Mouse (Mus musculus) midbrain, embryonic 14.5 days (tissue): ENCODE results near the gene Tmem176b. TPM values are rescaled to one million over a fixed set of nuclear protein-coding genes. Genes with fewer than 3 reads are reported as not detected.

Source experiments
- ATAC-seq: fragments of 200-750 bp; cut with Nextera tagmentation; 2 replicates; pipeline ENCODE4 v1.8.0; 2017; ENCODE audit warnings: moderate number of reproducible peaks, moderate library complexity; ENCODE audit not compliant: low FRiP score, low TSS enrichment
- DNase-seq: peaks from one replicate; pipeline ENCODE4 v3.0.0-alpha.2; 2015
- H3K27ac ChIP-seq: fragments of 300-500 bp; sonication (generic); replicated peaks from 2 replicates; pipeline ENCODE4 v1.5.1; 2014; ENCODE audit warnings: mild to moderate bottlenecking, low read depth, low read length, moderate library complexity
- H3K27me3 ChIP-seq: fragments of 300-500 bp; sonication (generic); 2 replicates; pipeline ENCODE4 v1.6.1; 2014; ENCODE audit warnings: low read length, control low read depth, mixed read lengths; ENCODE audit not compliant: control insufficient read depth, insufficient read depth
- H3K36me3 ChIP-seq: fragments of 300-500 bp; sonication (generic); 2 replicates; pipeline ENCODE4 v1.6.1; 2014; ENCODE audit warnings: low read length, control low read depth; ENCODE audit not compliant: control insufficient read depth, insufficient read depth
- H3K4me1 ChIP-seq: fragments of 300-500 bp; sonication (generic); 2 replicates; pipeline ENCODE4 v1.6.1; 2014; ENCODE audit warnings: mild to moderate bottlenecking, antibody characterized with exemption, low read length, control low read depth; ENCODE audit not compliant: control insufficient read depth, insufficient read depth
- H3K4me2 ChIP-seq: fragments of 300-500 bp; sonication (generic); 2 replicates; pipeline ENCODE4 v1.6.1; 2014; ENCODE audit warnings: mild to moderate bottlenecking, low read length, moderate library complexity
- H3K4me3 ChIP-seq: fragments of 300-500 bp; sonication (generic); replicated peaks from 2 replicates; pipeline ENCODE4 v1.5.1; 2014; ENCODE audit warnings: low read depth, low read length
- H3K9ac ChIP-seq: fragments of 300-500 bp; sonication (generic); replicated peaks from 2 replicates; pipeline ENCODE4 v1.6.1; 2014; ENCODE audit warnings: mild to moderate bottlenecking, low read length, moderate library complexity
- H3K9me3 ChIP-seq: fragments of 300-500 bp; sonication (generic); 2 replicates; pipeline ENCODE4 v1.6.1; 2016; ENCODE audit warnings: low read length, control low read depth, mixed read lengths; ENCODE audit not compliant: control insufficient read depth
- WGBS: fragments of 180-500 bp; shearing (Covaris S2); extraction: QIAGEN DNeasy Blood & Tissue Kit; methylation state at CpG from one replicate; pipeline ENCODE4 v1.1.7; 2014; 5-methylcytosine and 5-hydroxymethylcytosine counted together
- polyA plus RNA-seq: library from polyadenylated mRNA; unstranded; fragments of >200 nt; fragmentation: Nextera tagmentation; extraction: Ambion mirVana; gene quantifications from 2 replicates; pipeline ENCODE4 v1.2.1, GENCODE M21; 2014

Gene Tmem176b
- polyA plus RNA-seq, 1 experiment from 2014 or later: 96.7 TPM

- no peak for DNase-seq
- no peak overlapping the region for H3K4me3 ChIP-seq
These were observed 5.2 kb downstream of the Tmem176b start for GRCm38 (mm10) chr6:48836146-48836545.

GRCm38 (mm10) chr6:48835241-48835640 is 6.1 kb downstream of the Tmem176b start:
- Histone ChIP-seq H3K4me3 (no peak overlapping the region), H3K4me1 (peaks cover 17% of the 10 kb centered on the region), H3K27ac (no peak overlapping the region), H3K9me3 (no peaks in the 10 kb centered on the region), H3K4me2 (no peak overlapping the region), H3K36me3 (peaks cover 16% of the 10 kb centered on the region), H3K9ac (no peak overlapping the region), H3K27me3 (no peaks in the 10 kb centered on the region)
- ATAC-seq (no peak), DNase-seq (no peak)
- 86% methylated on average over 5 of the region's 5 CpGs for WGBS

More at GRCm38 (mm10) chr6:48836146-48836545, 5.2 kb downstream of the Tmem176b start:
- Histone ChIP-seq H3K27me3 (no peaks in the 10 kb centered on the region), H3K9me3 (no peaks in the 10 kb centered on the region), H3K9ac (no peak overlapping the region), H3K36me3 (peaks cover 16% of the 10 kb centered on the region), H3K4me1 (peaks cover 26% of the 10 kb centered on the region), H3K4me2 (no peak overlapping the region), H3K27ac (no peak overlapping the region)
- 87% methylated on average over 5 of the region's 5 CpGs for WGBS
- no peak for ATAC-seq

- Histone ChIP-seq H3K27ac (no peak overlapping the region), H3K36me3 (peaks cover 16% of the 10 kb centered on the region), H3K4me1 (no peaks in the 10 kb centered on the region), H3K27me3 (no peaks in the 10 kb centered on the region), H3K9me3 (no peaks in the 10 kb centered on the region), H3K9ac (no peak overlapping the region), H3K4me2 (no peak overlapping the region), H3K4me3 (no peak overlapping the region)
- DNase-seq (no peak), ATAC-seq (no peak)
- 95% methylated on average over 4 of the region's 4 CpGs for WGBS
These were observed 7.8 kb downstream of the Tmem176b start for GRCm38 (mm10) chr6:48833515-48833914.

- no peak for DNase-seq
- Histone ChIP-seq H3K27me3 (no peaks in the 10 kb centered on the region), H3K36me3 (peaks cover 16% of the 10 kb centered on the region), H3K27ac (no peak overlapping the region), H3K4me3 (no peak overlapping the region), H3K9ac (no peak overlapping the region), H3K4me2 (no peak overlapping the region), H3K9me3 (no peaks in the 10 kb centered on the region), H3K4me1 (no peaks in the 10 kb centered on the region)
- WGBS: 83% methylated on average over 1 of the region's 1 CpGs
- ATAC-seq: no peak
These were observed 8.9 kb downstream of the Tmem176b start for GRCm38 (mm10) chr6:48832426-48832825.

- DNase-seq (no peak), ATAC-seq (no peak)
- no peaks in the 10 kb centered on the region for H3K27me3 ChIP-seq
- no peak overlapping the region for H3K4me2 ChIP-seq
- no peaks in the 10 kb centered on the region for H3K4me1 ChIP-seq
- H3K36me3 ChIP-seq: peaks cover 16% of the 10 kb centered on the region
- 88% methylated on average over 5 of the region's 5 CpGs for WGBS
- H3K27ac ChIP-seq: no peak overlapping the region
- no peaks in the 10 kb centered on the region for H3K9me3 ChIP-seq
- H3K4me3 ChIP-seq: no peak overlapping the region
- no peak overlapping the region for H3K9ac ChIP-seq
These were observed 10.2 kb downstream of the Tmem176b start for GRCm38 (mm10) chr6:48831141-48831540.

GRCm38 (mm10) chr6:48830241-48830640 is 11.1 kb downstream of the Tmem176b start:
- WGBS: 89% methylated on average over 1 of the region's 1 CpGs
- no peak overlapping the region for H3K4me2 ChIP-seq
- H3K27me3 ChIP-seq: no peaks in the 10 kb centered on the region
- DNase-seq: no peak
- no peak overlapping the region for H3K9ac ChIP-seq
- H3K4me3 ChIP-seq: no peak overlapping the region
- peaks cover 16% of the 10 kb centered on the region for H3K36me3 ChIP-seq
- H3K9me3 ChIP-seq: no peaks in the 10 kb centered on the region
- ATAC-seq: no peak
- no peak overlapping the region for H3K27ac ChIP-seq
- no peaks in the 10 kb centered on the region for H3K4me1 ChIP-seq

- ATAC-seq (no peak), DNase-seq (no peak)
- peaks cover 12% of the 10 kb centered on the region for H3K36me3 ChIP-seq
- H3K4me1 ChIP-seq: no peaks in the 10 kb centered on the region
- H3K4me2 ChIP-seq: no peak overlapping the region
- no peak overlapping the region for H3K4me3 ChIP-seq
- no peak overlapping the region for H3K9ac ChIP-seq
- no peaks in the 10 kb centered on the region for H3K27me3 ChIP-seq
- no peaks in the 10 kb centered on the region for H3K9me3 ChIP-seq
- H3K27ac ChIP-seq: no peak overlapping the region
These were observed 11.6 kb downstream of the Tmem176b start for GRCm38 (mm10) chr6:48829651-48830050.

- ATAC-seq: no peak
- H3K27ac ChIP-seq: no peak overlapping the region
- WGBS: 98% methylated on average over 1 of the region's 1 CpGs
These were observed 12.3 kb downstream of the Tmem176b start for GRCm38 (mm10) chr6:48828976-48829375.

GRCm38 (mm10) chr6:48825016-48825415 is 16.3 kb downstream of the Tmem176b start:
- ATAC-seq (no peak), DNase-seq (no peak)
- Histone ChIP-seq H3K4me1 (no peaks in the 10 kb centered on the region), H3K27ac (no peak overlapping the region), H3K27me3 (no peaks in the 10 kb centered on the region), H3K36me3 (no peaks in the 10 kb centered on the region), H3K4me3 (no peak overlapping the region), H3K9ac (no peak overlapping the region), H3K4me2 (no peak overlapping the region), H3K9me3 (no peaks in the 10 kb centered on the region)
- 71% methylated on average over 7 of the region's 7 CpGs for WGBS

More at GRCm38 (mm10) chr6:48828976-48829375, 12.3 kb downstream of the Tmem176b start:
- H3K4me2 ChIP-seq: no peak overlapping the region
- no peaks in the 10 kb centered on the region for H3K4me1 ChIP-seq
- no peak for DNase-seq
- no peak overlapping the region for H3K9ac ChIP-seq
- H3K27me3 ChIP-seq: no peaks in the 10 kb centered on the region
- no peaks in the 10 kb centered on the region for H3K9me3 ChIP-seq
- no peak overlapping the region for H3K4me3 ChIP-seq
- H3K36me3 ChIP-seq: peaks cover 6% of the 10 kb centered on the region
